Mouse (Mus musculus) ZHBTc4 (cell line): ENCODE data around the gene Mef2a.

Experiments used
- DNase-seq: peaks from one replicate; pipeline ENCODE4 v3.0.0-alpha.2; 2011; ENCODE audit warnings: low read depth, low spot score

The Mef2a gene

GRCm38 (mm10) chr7:67210004-67210833 lies 162.4 kb downstream of the Mef2a start:
- no peak for DNase-seq

GRCm38 (mm10) chr7:67208317-67208716 lies 164.3 kb downstream of the Mef2a start:
- DNase-seq = no peak

GRCm38 (mm10) chr7:67207701-67208100 lies 165.0 kb downstream of the Mef2a start:
- no peak for DNase-seq

- DNase-seq = no peak
Observed at GRCm38 (mm10) chr7:67206496-67206895, 166.2 kb downstream of the Mef2a start.

GRCm38 (mm10) chr7:67205734-67206425 lies 166.8 kb downstream of the Mef2a start:
- DNase-seq = no peak

- no peak for DNase-seq
Observed at GRCm38 (mm10) chr7:67203625-67204024, 169.0 kb downstream of the Mef2a start.

- DNase-seq = peak; percentile 71
Observed at GRCm38 (mm10) chr7:67199412-67199811, 173.2 kb downstream of the Mef2a start.

- peak; percentile 81 for DNase-seq
Observed at GRCm38 (mm10) chr7:67183786-67184185, 188.9 kb downstream of the Mef2a start.
